Mouse (Mus musculus) monocyte, adult 59 days (primary cell): Measurements from ENCODE around the gene Gm5089. TPM values are rescaled to one million over a fixed set of nuclear protein-coding genes. Genes with fewer than 3 reads are reported as not detected.

ENCODE experiments used
- total RNA-seq, 2 experiments: library from RNA; stranded (reverse); gene quantifications; one replicate each; pipeline ENCODE4 v1.2.4; 2023

Gene Gm5089
- total RNA-seq: not detected

GRCm38 (mm10) chr14:122450496-122451382 is at the start of gene Gm5089:
Gm5089 (minus strand) TSS chr14:122451115.

GRCm38 (mm10) chr14:122490441-122491328 is 39.8 kb upstream of the Gm5089 start, which contains the start of gene Gm10837:
Gm10837 (plus strand) TSS chr14:122490586.

GRCm38 (mm10) chr14:122474891-122475556 is 24.1 kb upstream of the Gm5089 start, which contains the start of gene Zic2:
Zic2 (plus strand) TSS chr14:122475435.

GRCm38 (mm10) chr14:122464763-122465741 is 14.1 kb upstream of the Gm5089 start, which contains the start of gene Zic5:
Zic5 (minus strand) TSS chr14:122465677.

Other genes with a start within 250 kb of the Gm5089 start
- not detected for gene Zic5, start 14.6 kb upstream of the Gm5089 start, total RNA-seq
- gene Zic2, start 24.3 kb upstream of the Gm5089 start, total RNA-seq: not detected
- gene Gm10837, start 39.5 kb upstream of the Gm5089 start, total RNA-seq: not detected
- gene Pcca, start 83.2 kb upstream of the Gm5089 start, total RNA-seq: 10 to 100 TPM; 18.5 to 31.5 TPM